Mouse (Mus musculus) ES-E14 (cell line): ENCODE data around the gene Dmxl2. TPM values are rescaled to one million over a fixed set of nuclear protein-coding genes. Genes with fewer than 3 reads are reported as not detected.

Experiments
- DNase-seq: peaks from one replicate; pipeline ENCODE4 v3.0.0-alpha.2; 2013; ENCODE audit warnings: low read depth, low spot score
- H3K27ac ChIP-seq: 2 replicates; pipeline ENCODE4 v1.5.1; 2012; ENCODE audit warnings: low read depth, mild to moderate bottlenecking, low read length, moderate library complexity, mixed read lengths; ENCODE audit not compliant: poor library complexity, insufficient read depth, severe bottlenecking
- H3K36me3 ChIP-seq: 2 replicates; pipeline ENCODE4 v1.6.1; 2012; ENCODE audit warnings: mild to moderate bottlenecking, low read length, moderate library complexity, mixed read lengths; ENCODE audit not compliant: control insufficient read depth, poor library complexity, insufficient read depth, severe bottlenecking
- H3K4me1 ChIP-seq, 2 experiments: fragments of 150-350 bp in 1 of 2; sonication (generic) in 1 of 2; 2 replicates each; pipeline ENCODE4 v1.6.1; 2012; ENCODE audit warnings: low read length in 2 of 2, mild to moderate bottlenecking in 1 of 2, mixed read lengths in 1 of 2; ENCODE audit not compliant: control insufficient read depth in 2 of 2, insufficient read depth in 2 of 2, poor library complexity in 1 of 2
- H3K4me3 ChIP-seq, 2 experiments: fragments of 150-350 bp in 1 of 2; sonication (generic) in 1 of 2; 2 replicates each; pipeline ENCODE4 v1.5.1; 2012; ENCODE audit warnings: low read length in 2 of 2, low read depth in 1 of 2, mild to moderate bottlenecking in 1 of 2, mixed read lengths in 1 of 2; ENCODE audit not compliant: insufficient read depth in 1 of 2, poor library complexity in 1 of 2, severe bottlenecking in 1 of 2
- H3K9ac ChIP-seq: 2 replicates; pipeline ENCODE4 v1.6.1; 2012; ENCODE audit warnings: low read depth, mild to moderate bottlenecking, low read length, mixed read lengths; ENCODE audit not compliant: poor library complexity, insufficient read depth, severe bottlenecking
- H3K9me3 ChIP-seq: fragments of 150-350 bp; sonication (generic); 2 replicates; pipeline ENCODE4 v1.6.1; 2012; ENCODE audit warnings: low read depth, mild to moderate bottlenecking, low read length; ENCODE audit not compliant: control insufficient read depth, insufficient read depth
- CHD2 ChIP-seq: IDR thresholded peaks from 2 replicates; pipeline ENCODE4 v1.6.1; 2014; ENCODE audit warnings: mild to moderate bottlenecking, low read depth, low read length, inconsistent platforms
- HCFC1 ChIP-seq: IDR thresholded peaks from 2 replicates; pipeline ENCODE4 v1.6.1; 2012; ENCODE audit warnings: low read length, inconsistent platforms, borderline replicate concordance; ENCODE audit not compliant: insufficient read depth
- MAFK ChIP-seq: IDR thresholded peaks from 2 replicates; pipeline ENCODE4 v1.6.1; 2014; ENCODE audit warnings: mild to moderate bottlenecking, low read depth, low read length, inconsistent platforms; ENCODE audit not compliant: insufficient read depth
- ZC3H11A ChIP-seq: IDR thresholded peaks from 2 replicates; pipeline ENCODE4 v1.6.1; 2012; ENCODE audit warnings: low read depth, mild to moderate bottlenecking, inconsistent platforms, low read length, borderline replicate concordance
- ZNF384 ChIP-seq: IDR thresholded peaks from 2 replicates; pipeline ENCODE4 v1.6.1; 2012; ENCODE audit warnings: low read depth, low read length, inconsistent platforms
- in situ Hi-C, 2 experiments: fragments of 600-800 bp; cut with MboI; formaldehyde crosslinking; loops; one replicate each; pipeline ENCODE4 v1.15.1; 2025; ENCODE audit warnings: low sequenced_read_pairs in 2 of 2, inconsistent platforms in 1 of 2; ENCODE audit not compliant: unreplicated experiment in 2 of 2
- total RNA-seq: library from RNA; depleted of rRNA; stranded (reverse); fragments of 300-350 nt; gene quantifications from 2 replicates; pipeline ENCODE4 v1.2.3, GENCODE M21; 2012

Dmxl2 gene
- total RNA-seq, 1 experiment = 11.6 TPM

DNA sequence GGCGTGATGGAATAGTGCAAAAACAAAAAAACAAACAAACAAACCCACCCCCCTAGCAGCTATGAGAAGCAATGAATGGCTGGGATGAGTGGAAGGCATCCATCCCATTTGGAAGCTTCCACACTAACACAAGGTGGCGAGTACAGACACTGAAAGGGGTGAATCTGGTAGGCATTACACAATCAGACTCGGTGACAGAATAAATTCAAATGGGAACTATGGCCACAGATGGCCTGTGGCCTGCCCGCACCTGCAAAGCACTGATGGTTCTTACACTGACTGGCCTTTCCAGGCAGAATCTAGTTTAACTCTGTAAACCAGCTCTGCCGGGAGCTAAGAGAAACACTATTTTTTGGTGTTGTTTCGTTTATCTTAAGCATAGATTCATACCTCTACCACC, 2.1 kb downstream of the Dmxl2 start:
- no peak overlapping the region for H3K4me3 ChIP-seq
- in situ Hi-C loops = no loop called here

DNA sequence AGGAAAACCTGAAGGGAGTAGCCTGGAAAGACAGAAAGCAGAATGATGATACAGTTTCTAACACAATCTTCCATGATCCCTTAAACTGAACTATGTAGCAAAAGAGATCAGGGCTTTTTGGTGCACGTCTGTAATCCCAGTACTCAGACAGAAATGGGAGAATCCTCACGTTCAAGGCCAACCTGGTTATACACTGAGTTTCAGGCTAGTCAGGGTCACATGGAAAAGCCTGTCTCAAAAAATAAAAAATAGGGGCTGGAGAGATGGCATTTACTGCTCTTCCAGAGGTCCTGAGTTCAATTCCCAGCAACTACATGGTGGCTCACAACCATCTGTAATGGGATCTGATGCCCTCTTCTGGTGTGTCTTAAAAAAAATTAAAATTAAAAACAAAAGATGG, 11.0 kb downstream of the Dmxl2 start:
- in situ Hi-C loops = no loop called here

More for the DNA sequence above, 2.1 kb downstream of the Dmxl2 start:
- H3K4me1 ChIP-seq = no peaks in the 10 kb centered on the region
- TF ChIP-seq HCFC1 (no peak), ZNF384 (no peak), CHD2 (no peak), MAFK (no peak), ZC3H11A (no peak)
- H3K9ac ChIP-seq = peak overlapping the region; percentile 24; the same call in 1 of the 2 replicates
- no peak for DNase-seq
- H3K9me3 ChIP-seq = no peaks in the 10 kb centered on the region
- no peak overlapping the region for H3K27ac ChIP-seq
- H3K36me3 ChIP-seq = no peaks in the 10 kb centered on the region; the same call in 1 of the 2 replicates

DNA sequence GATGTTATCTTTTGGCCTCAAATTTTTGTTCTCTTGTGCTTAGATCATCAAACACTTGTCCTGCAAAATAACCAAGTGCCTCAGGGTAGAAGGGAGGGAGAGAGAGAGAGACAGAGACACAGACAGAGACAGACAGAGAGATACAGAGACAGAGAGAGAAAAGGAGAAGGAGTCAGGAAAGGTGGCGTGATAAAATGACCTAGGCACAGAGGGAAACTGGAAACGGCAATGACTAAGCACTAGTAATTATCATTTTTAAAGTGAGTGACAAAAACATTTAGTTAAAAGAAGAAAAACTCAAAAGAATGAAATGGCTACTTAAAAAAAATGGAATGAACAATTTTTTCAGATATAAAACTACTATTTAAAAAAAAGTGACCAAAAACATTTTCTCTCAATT, 11.8 kb downstream of the Dmxl2 start:
- in situ Hi-C loops = no loop called here
- no peak overlapping the region for H3K27ac ChIP-seq
- no peaks in the 10 kb centered on the region for H3K36me3 ChIP-seq
- H3K9me3 ChIP-seq = no peaks in the 10 kb centered on the region
- H3K4me1 ChIP-seq = no peaks in the 10 kb centered on the region
- no peak overlapping the region for H3K9ac ChIP-seq
- no peak for DNase-seq
- H3K4me3 ChIP-seq = no peak overlapping the region
- TF ChIP-seq HCFC1 (no peak), MAFK (no peak), CHD2 (no peak), ZNF384 (no peak), ZC3H11A (no peak)

More for the DNA sequence above, 11.0 kb downstream of the Dmxl2 start:
- no peak overlapping the region for H3K4me3 ChIP-seq
- no peaks in the 10 kb centered on the region for H3K36me3 ChIP-seq
- no peak overlapping the region for H3K27ac ChIP-seq
- H3K4me1 ChIP-seq = no peaks in the 10 kb centered on the region
- no peak for DNase-seq
- TF ChIP-seq MAFK = no peak
- no peak for TF ChIP-seq HCFC1
- no peak for TF ChIP-seq ZNF384
- TF ChIP-seq ZC3H11A = no peak
- no peak for TF ChIP-seq CHD2
- H3K9ac ChIP-seq = no peak overlapping the region
- no peaks in the 10 kb centered on the region for H3K9me3 ChIP-seq

DNA sequence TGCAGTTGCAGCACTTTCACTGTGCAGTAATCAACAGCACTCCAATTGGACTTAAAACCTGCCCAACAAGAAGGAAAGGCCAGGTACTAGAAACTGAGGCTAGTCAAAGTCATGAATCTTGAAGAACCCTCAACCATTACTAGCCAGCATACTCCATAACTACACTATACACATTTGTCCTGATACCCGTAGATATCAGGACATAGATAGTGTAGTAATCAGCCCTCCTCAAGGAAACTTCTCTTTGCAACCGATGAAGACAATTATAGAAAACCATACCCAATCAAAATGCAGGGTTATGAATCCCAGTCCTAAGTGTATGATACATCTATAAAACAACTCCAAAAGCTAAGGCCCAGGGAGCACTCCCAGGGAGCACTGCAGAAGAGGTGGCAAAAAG, 16.5 kb downstream of the Dmxl2 start:
- in situ Hi-C loops = no loop called here
- TF ChIP-seq ZC3H11A = no peak
- TF ChIP-seq ZNF384 = no peak
- no peak for TF ChIP-seq MAFK
- no peak for TF ChIP-seq HCFC1
- no peak for TF ChIP-seq CHD2
- H3K36me3 ChIP-seq = no peaks in the 10 kb centered on the region
- no peak overlapping the region for H3K4me3 ChIP-seq
- DNase-seq = no peak
- H3K9me3 ChIP-seq = no peaks in the 10 kb centered on the region
- no peaks in the 10 kb centered on the region for H3K4me1 ChIP-seq
- H3K9ac ChIP-seq = no peak overlapping the region
- H3K27ac ChIP-seq = no peak overlapping the region

DNA sequence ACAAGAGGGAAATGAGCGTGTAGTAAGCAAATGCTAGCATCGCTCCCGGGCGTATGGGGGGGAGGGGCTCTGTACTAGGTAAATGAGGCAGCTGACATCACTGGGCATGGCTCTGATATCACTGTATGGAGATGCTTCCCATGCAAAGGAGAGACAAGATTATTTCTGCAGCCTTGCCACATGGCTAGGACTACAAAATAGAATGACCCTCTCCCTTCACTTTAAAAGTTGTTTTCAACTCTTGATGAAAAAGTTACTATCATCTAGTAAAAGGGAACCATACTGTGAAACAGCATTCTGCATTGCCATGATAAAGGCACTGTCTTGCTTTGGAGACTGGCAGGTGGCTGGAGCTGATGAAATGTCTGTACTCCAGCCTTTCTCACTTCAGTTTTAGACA, 18.2 kb downstream of the Dmxl2 start:
- Histone ChIP-seq H3K36me3 (no peaks in the 10 kb centered on the region), H3K27ac (no peak overlapping the region), H3K9ac (no peak overlapping the region), H3K9me3 (no peaks in the 10 kb centered on the region), H3K4me3 (no peak overlapping the region), H3K4me1 (no peaks in the 10 kb centered on the region)
- no peak for DNase-seq
- in situ Hi-C loops = no loop called here
- TF ChIP-seq MAFK = no peak
- no peak for TF ChIP-seq CHD2
- no peak for TF ChIP-seq HCFC1
- no peak for TF ChIP-seq ZC3H11A
- no peak for TF ChIP-seq ZNF384
